Mouse (Mus musculus): ENCODE results near the gene Emc10.

Gene Emc10

GRCm38 (mm10) chr7:44485572-44486195, 10.6 kb downstream of the Emc10 start:
- no peak for DNase-seq (ENCODE audit: low spot score in 2 of 2)

- peak; percentile 87 to 88 for DNase-seq (ENCODE audit: low spot score in 2 of 2)
Observed at GRCm38 (mm10) chr7:44484841-44485571, 11.3 kb downstream of the Emc10 start.

- no peak for DNase-seq (ENCODE audit: low spot score in 2 of 2)
Observed at GRCm38 (mm10) chr7:44484109-44484508, 12.2 kb downstream of the Emc10 start.

- no peak for DNase-seq (ENCODE audit: low spot score in 2 of 2)
Observed at GRCm38 (mm10) chr7:44482836-44483435, 13.4 kb downstream of the Emc10 start.

GRCm38 (mm10) chr7:44475046-44475614, 21.2 kb downstream of the Emc10 start:
- DNase-seq (ENCODE audit: low spot score in 2 of 2) = no peak

- DNase-seq (ENCODE audit: low spot score in 2 of 2) = peak in 1 of 2 experiments; percentile 70
Observed at GRCm38 (mm10) chr7:44474419-44474818, 21.9 kb downstream of the Emc10 start.

- DNase-seq (ENCODE audit: low spot score in 2 of 2) = no peak
Observed at GRCm38 (mm10) chr7:44472961-44473646, 23.2 kb downstream of the Emc10 start.

- no peak for DNase-seq (ENCODE audit: low spot score in 2 of 2)
Observed at GRCm38 (mm10) chr7:44472558-44472885, 23.8 kb downstream of the Emc10 start.

GRCm38 (mm10) chr7:44471880-44472557, 24.3 kb downstream of the Emc10 start:
- no peak for DNase-seq (ENCODE audit: low spot score in 2 of 2)

- no peak for DNase-seq (ENCODE audit: low spot score in 2 of 2)
Observed at GRCm38 (mm10) chr7:44470696-44471612, 25.4 kb downstream of the Emc10 start.

- DNase-seq (ENCODE audit: low spot score in 2 of 2) = no peak
Observed at GRCm38 (mm10) chr7:44469677-44470675, 26.4 kb downstream of the Emc10 start.

- no peak for DNase-seq (ENCODE audit: low spot score in 2 of 2)
Observed at GRCm38 (mm10) chr7:44468644-44469285, 27.6 kb downstream of the Emc10 start.

GRCm38 (mm10) chr7:44467811-44468411, 28.4 kb downstream of the Emc10 start, which contains the start of gene Josd2:
Gene Josd2, plus strand, starts transcription at chr7:44467980.
- DNase-seq (ENCODE audit: low spot score in 2 of 2) = peak; percentile 96 to 98

GRCm38 (mm10) chr7:44466888-44467311, 29.4 kb downstream of the Emc10 start:
- DNase-seq (ENCODE audit: low spot score in 2 of 2) = no peak

- DNase-seq (ENCODE audit: low spot score in 2 of 2) = no peak
Observed at GRCm38 (mm10) chr7:44466006-44466887, 30.1 kb downstream of the Emc10 start.

GRCm38 (mm10) chr7:44465111-44465510, 31.2 kb downstream of the Emc10 start, which contains the start of gene Aspdh:
Gene Aspdh, plus strand, starts transcription at chr7:44465391.
- DNase-seq (ENCODE audit: low spot score in 2 of 2) = no peak

- DNase-seq (ENCODE audit: low spot score in 2 of 2) = peak in 1 of 2 experiments; percentile 86
Observed at GRCm38 (mm10) chr7:44464511-44464910, 31.8 kb downstream of the Emc10 start.
